Mouse (Mus musculus) neural tube, embryonic 13.5 days (tissue): ENCODE results near the gene Ace. TPM values are rescaled to one million over a fixed set of nuclear protein-coding genes. Genes with fewer than 3 reads are reported as not detected.

ENCODE experiments used
- ATAC-seq: fragments of 200-750 bp; cut with Nextera tagmentation; 2 replicates; pipeline ENCODE4 v1.8.0; 2017; ENCODE audit warnings: low read depth, mild to moderate bottlenecking, moderate TSS enrichment, moderate library complexity
- H3K27ac ChIP-seq: fragments of 300-500 bp; sonication (generic); replicated peaks from 2 replicates; pipeline ENCODE4 v1.5.1; 2015; ENCODE audit warnings: moderate library complexity, mild to moderate bottlenecking, inconsistent platforms
- H3K27me3 ChIP-seq: fragments of 300-500 bp; sonication (generic); 2 replicates; pipeline ENCODE4 v1.6.1; 2015; ENCODE audit warnings: mild to moderate bottlenecking, inconsistent platforms
- H3K36me3 ChIP-seq: fragments of 300-500 bp; sonication (generic); 2 replicates; pipeline ENCODE4 v1.6.1; 2015; ENCODE audit warnings: mild to moderate bottlenecking, inconsistent platforms
- H3K4me1 ChIP-seq: fragments of 300-500 bp; sonication (generic); replicated peaks from 2 replicates; pipeline ENCODE4 v1.6.1; 2015; ENCODE audit warnings: inconsistent platforms
- H3K4me2 ChIP-seq: fragments of 300-500 bp; sonication (generic); 2 replicates; pipeline ENCODE4 v1.6.1; 2015; ENCODE audit warnings: inconsistent platforms, mild to moderate bottlenecking, moderate library complexity
- H3K4me3 ChIP-seq: fragments of 300-500 bp; sonication (generic); 2 replicates; pipeline ENCODE4 v1.5.1; 2015; ENCODE audit warnings: mild to moderate bottlenecking, inconsistent platforms
- H3K9ac ChIP-seq: fragments of 300-500 bp; sonication (generic); 2 replicates; pipeline ENCODE4 v1.6.1; 2015; ENCODE audit warnings: moderate library complexity, mild to moderate bottlenecking, inconsistent platforms
- H3K9me3 ChIP-seq: fragments of 300-500 bp; sonication (generic); 2 replicates; pipeline ENCODE4 v1.6.1; 2016; ENCODE audit warnings: inconsistent platforms
- WGBS: fragments of 180-500 bp; shearing (Covaris S2); methylation state at CpG from one replicate; pipeline ENCODE4 v1.1.7; 2015; 5-methylcytosine and 5-hydroxymethylcytosine counted together
- polyA plus RNA-seq: library from polyadenylated mRNA; unstranded; fragments of >200 nt; fragmentation: Nextera tagmentation; extraction: Ambion mirVana; gene quantifications from 2 replicates; pipeline ENCODE4 v1.2.1, GENCODE M21; 2015

Ace gene
- 2.0 and 2.4 TPM in 2 replicates for polyA plus RNA-seq

GRCm38 (mm10) chr11:105967741-105968574 lies at the start of gene Ace:
Gene Ace, plus strand, starts transcription at chr11:105967945.
- Histone ChIP-seq H3K36me3 (no peaks in the 10 kb centered on the region), H3K9me3 (no peaks in the 10 kb centered on the region), H3K4me2 (peak within 1 kb of the TSS; percentile 97), H3K9ac (peak within 1 kb of the TSS; percentile 77), H3K27ac (0 out of 2 replicates have a peak within 1 kb of the TSS, but pooled peaks have one; percentile 0), H3K4me3 (peak within 1 kb of the TSS; percentile 59), H3K4me1 (peaks cover 17% of the 10 kb centered on the region), H3K27me3 (peaks cover 56% of the 10 kb centered on the region)
- peak; percentile 74 for ATAC-seq
- under 1% methylated on average over 70 of the region's 76 CpGs for whole genome bisulfite sequencing

DNA sequence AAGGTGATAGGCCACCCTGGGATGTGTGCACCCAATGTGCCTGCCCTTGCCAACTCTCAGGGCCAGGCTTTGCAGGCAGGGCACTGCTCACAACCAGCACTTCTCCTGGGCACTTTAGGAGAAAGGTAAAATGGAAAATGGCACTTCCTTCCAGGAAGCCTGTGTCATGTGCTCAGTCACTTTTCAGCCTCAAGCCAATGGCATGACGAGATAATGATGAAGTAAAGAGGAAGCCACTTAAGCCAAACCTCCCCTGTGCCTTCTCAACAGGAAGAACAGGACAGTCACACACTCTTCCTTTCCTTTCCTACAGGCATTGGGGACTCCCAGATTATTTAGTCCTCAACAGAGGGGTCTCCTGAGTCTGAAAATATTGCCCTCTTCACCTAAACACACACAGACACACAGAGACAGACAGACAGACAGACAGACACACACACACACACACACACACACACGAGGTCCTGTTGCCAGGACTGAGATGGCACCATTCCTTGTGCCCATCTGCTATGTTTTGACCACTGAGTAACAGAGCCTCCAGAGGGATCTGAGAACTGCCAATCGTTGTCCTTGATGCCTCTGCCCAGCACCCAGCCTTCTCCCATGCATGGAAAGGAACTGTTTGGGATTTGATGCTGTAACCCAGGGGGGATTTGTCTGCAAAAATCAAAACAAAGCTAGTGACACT lies 47.5 kb upstream of the Ace start:
- H3K4me3 ChIP-seq = no peak overlapping the region
- H3K9ac ChIP-seq = no peak overlapping the region
- no peak overlapping the region for H3K27ac ChIP-seq
- ATAC-seq = no peak
- peaks cover 86% of the 10 kb centered on the region for H3K36me3 ChIP-seq
- no peak overlapping the region for H3K4me2 ChIP-seq
- no peaks in the 10 kb centered on the region for H3K4me1 ChIP-seq
- H3K9me3 ChIP-seq = no peaks in the 10 kb centered on the region
- no peaks in the 10 kb centered on the region for H3K27me3 ChIP-seq
- 86% methylated on average over 3 of the region's 3 CpGs for WGBS

DNA sequence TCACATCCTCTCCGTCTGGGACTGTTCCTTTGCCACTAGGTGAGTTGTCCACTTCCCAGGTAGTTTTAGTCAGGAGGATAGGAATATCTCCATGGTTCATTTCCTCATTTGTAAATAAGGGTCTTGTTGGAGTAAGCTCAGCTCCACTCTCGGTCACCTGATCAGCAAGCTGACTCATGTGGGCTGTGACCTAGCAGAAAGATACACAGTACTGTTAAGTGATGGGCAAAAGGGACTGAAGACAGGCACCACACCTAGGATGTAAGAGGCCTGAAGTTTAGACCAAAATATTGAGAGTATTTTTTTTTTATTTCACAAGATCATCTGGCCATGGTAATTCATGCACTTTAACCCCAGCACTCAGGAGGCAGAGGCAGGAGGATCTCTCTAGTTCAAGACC lies 46.9 kb upstream of the Ace start:
- no peak overlapping the region for H3K4me3 ChIP-seq
- WGBS = 93% methylated on average over 2 of the region's 2 CpGs
- H3K9ac ChIP-seq = no peak overlapping the region
- H3K36me3 ChIP-seq = peaks cover 86% of the 10 kb centered on the region
- no peaks in the 10 kb centered on the region for H3K9me3 ChIP-seq
- no peak overlapping the region for H3K27ac ChIP-seq
- H3K4me2 ChIP-seq = no peak overlapping the region
- ATAC-seq = no peak
- no peaks in the 10 kb centered on the region for H3K27me3 ChIP-seq
- H3K4me1 ChIP-seq = no peaks in the 10 kb centered on the region

- Histone ChIP-seq H3K4me3 (no peak overlapping the region), H3K27me3 (no peaks in the 10 kb centered on the region), H3K9ac (no peak overlapping the region), H3K4me1 (no peaks in the 10 kb centered on the region), H3K27ac (no peak overlapping the region), H3K4me2 (no peak overlapping the region), H3K9me3 (no peaks in the 10 kb centered on the region), H3K36me3 (peaks cover 83% of the 10 kb centered on the region)
- WGBS = 95% methylated on average over 5 of the region's 5 CpGs
- no peak for ATAC-seq
Observed at GRCm38 (mm10) chr11:105921275-105921674, 46.5 kb upstream of the Ace start.

DNA sequence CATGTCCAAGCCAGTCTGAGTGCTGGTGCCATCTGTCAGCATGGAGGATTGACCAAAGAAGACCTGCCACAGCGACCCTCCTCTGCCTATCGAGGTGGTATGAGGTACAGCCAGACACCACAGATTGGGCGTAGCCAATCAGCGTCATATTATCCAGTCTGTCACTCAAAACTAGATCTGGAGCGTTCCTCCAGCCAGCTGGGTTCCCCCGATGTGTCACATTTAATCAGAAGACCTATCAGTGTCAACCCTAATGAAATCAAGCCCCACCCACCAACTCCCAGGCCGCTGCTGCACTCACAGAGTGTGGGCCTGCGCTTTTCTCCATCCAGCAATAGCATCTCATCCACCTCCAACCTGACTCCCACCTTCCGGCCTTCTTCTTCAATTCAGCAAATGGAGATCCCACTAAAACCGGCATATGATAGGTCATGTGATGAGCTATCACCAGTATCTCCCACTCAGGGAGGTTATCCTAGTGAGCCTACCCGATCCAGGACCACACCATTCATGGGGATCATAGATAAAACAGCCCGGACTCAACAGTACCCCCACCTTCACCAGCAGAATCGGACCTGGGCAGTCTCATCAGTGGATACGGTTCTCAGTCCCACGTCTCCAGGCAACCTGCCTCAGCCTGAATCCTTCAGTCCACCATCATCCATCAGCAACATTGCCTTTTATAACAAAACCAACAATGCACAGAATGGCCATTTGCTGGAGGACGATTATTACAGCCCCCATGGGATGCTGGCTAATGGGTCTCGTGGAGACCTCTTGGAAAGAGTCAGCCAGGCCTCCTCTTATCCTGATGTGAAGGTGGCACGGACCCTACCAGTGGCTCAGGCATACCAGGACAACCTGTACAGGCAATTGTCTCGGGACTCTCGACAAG lies 44.7 kb upstream of the Ace start:
- ATAC-seq = no peak
- peaks cover 65% of the 10 kb centered on the region for H3K36me3 ChIP-seq
- H3K4me3 ChIP-seq = no peak overlapping the region
- no peaks in the 10 kb centered on the region for H3K27me3 ChIP-seq
- 84% methylated on average over 20 of the region's 20 CpGs for WGBS
- H3K9ac ChIP-seq = no peak overlapping the region
- no peak overlapping the region for H3K4me2 ChIP-seq
- H3K4me1 ChIP-seq = peaks cover 9% of the 10 kb centered on the region; the same call in 1 of the 2 replicates
- H3K9me3 ChIP-seq = no peaks in the 10 kb centered on the region
- H3K27ac ChIP-seq = no peak overlapping the region

GRCm38 (mm10) chr11:105927065-105928030 lies 40.4 kb upstream of the Ace start:
- Histone ChIP-seq H3K27ac (no peak overlapping the region; the same call in 1 of the 2 replicates), H3K4me2 (no peak overlapping the region), H3K9me3 (no peaks in the 10 kb centered on the region), H3K36me3 (peaks cover 30% of the 10 kb centered on the region), H3K4me3 (no peak overlapping the region), H3K27me3 (no peaks in the 10 kb centered on the region), H3K9ac (0 out of 2 replicates have a peak overlapping the region, but pooled peaks have one; percentile 5), H3K4me1 (peaks cover 10% of the 10 kb centered on the region; the same call in 1 of the 2 replicates)
- peak; percentile 76 for ATAC-seq
- 57% methylated on average over 14 of the region's 14 CpGs for WGBS

DNA sequence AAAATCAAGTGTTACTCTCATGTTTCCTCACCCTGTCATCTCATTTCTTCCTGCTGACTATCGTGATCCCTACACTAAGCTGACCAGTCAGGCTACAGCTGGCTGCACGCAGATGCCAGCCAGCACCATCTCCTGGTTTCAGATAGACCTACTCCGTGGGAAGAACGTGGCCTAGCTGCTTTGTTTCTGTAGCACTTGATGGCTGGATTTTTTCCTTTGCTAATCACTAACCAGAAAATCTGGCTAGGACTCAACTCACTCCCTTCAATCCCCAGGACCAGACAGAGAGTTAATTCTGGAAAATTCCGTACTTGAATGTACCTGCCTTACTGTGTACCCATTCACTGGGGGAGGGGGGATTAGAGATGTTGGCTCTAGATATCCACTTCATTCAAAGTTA lies 39.6 kb upstream of the Ace start:
- no peak for ATAC-seq
- no peak overlapping the region for H3K4me2 ChIP-seq
- H3K27ac ChIP-seq = no peak overlapping the region
- H3K9me3 ChIP-seq = no peaks in the 10 kb centered on the region
- no peaks in the 10 kb centered on the region for H3K27me3 ChIP-seq
- H3K4me1 ChIP-seq = peaks cover 10% of the 10 kb centered on the region; the same call in 1 of the 2 replicates
- H3K36me3 ChIP-seq = peaks cover 22% of the 10 kb centered on the region
- 80% methylated on average over 5 of the region's 5 CpGs for WGBS
- no peak overlapping the region for H3K9ac ChIP-seq
- H3K4me3 ChIP-seq = no peak overlapping the region

GRCm38 (mm10) chr11:105931380-105931779 lies 36.4 kb upstream of the Ace start:
- Histone ChIP-seq H3K4me2 (no peak overlapping the region), H3K9ac (no peak overlapping the region), H3K4me3 (no peak overlapping the region), H3K36me3 (peaks cover 4% of the 10 kb centered on the region; the same call in 1 of the 2 replicates), H3K27ac (no peak overlapping the region), H3K9me3 (no peaks in the 10 kb centered on the region), H3K27me3 (no peaks in the 10 kb centered on the region), H3K4me1 (peaks cover 10% of the 10 kb centered on the region; the same call in 1 of the 2 replicates)
- ATAC-seq = no peak
- 94% methylated on average over 3 of the region's 3 CpGs for WGBS

- Histone ChIP-seq H3K36me3 (peaks cover 4% of the 10 kb centered on the region; the same call in 1 of the 2 replicates), H3K4me3 (no peak overlapping the region), H3K4me1 (no peaks in the 10 kb centered on the region; the same call in 1 of the 2 replicates), H3K9me3 (no peaks in the 10 kb centered on the region), H3K27ac (no peak overlapping the region), H3K4me2 (no peak overlapping the region), H3K27me3 (no peaks in the 10 kb centered on the region), H3K9ac (no peak overlapping the region)
- 89% methylated on average over 8 of the region's 8 CpGs for WGBS
- no peak for ATAC-seq
Observed at GRCm38 (mm10) chr11:105933746-105934145, 34.0 kb upstream of the Ace start.

DNA sequence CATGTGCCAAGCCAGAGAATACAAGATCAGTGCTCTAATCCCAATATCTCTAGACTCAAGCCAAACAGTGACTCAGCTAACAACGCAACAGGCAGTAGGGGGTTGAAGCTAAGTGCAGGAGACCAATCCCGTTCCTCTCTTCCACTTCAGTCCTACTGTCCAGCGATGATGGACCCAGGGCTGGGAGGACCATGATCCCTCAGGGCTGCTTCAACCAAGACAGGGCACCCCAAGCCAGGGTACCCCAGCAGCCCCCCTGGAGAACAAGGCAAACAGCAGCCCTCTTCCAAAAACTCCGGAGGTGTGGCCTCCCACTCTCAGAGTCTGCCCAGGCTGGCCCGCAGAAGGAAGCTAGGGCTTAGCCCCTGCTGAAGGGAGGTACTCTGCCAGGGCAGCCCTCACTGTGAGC lies 33.4 kb upstream of the Ace start:
- 77% methylated on average over 5 of the region's 5 CpGs for WGBS
- H3K9ac ChIP-seq = no peak overlapping the region
- no peak overlapping the region for H3K4me2 ChIP-seq
- H3K9me3 ChIP-seq = no peaks in the 10 kb centered on the region
- H3K27ac ChIP-seq = no peak overlapping the region
- peaks cover 1% of the 10 kb centered on the region; the same call in 1 of the 2 replicates for H3K36me3 ChIP-seq
- H3K27me3 ChIP-seq = no peaks in the 10 kb centered on the region
- H3K4me3 ChIP-seq = no peak overlapping the region
- no peaks in the 10 kb centered on the region; the same call in 1 of the 2 replicates for H3K4me1 ChIP-seq
- no peak for ATAC-seq

DNA sequence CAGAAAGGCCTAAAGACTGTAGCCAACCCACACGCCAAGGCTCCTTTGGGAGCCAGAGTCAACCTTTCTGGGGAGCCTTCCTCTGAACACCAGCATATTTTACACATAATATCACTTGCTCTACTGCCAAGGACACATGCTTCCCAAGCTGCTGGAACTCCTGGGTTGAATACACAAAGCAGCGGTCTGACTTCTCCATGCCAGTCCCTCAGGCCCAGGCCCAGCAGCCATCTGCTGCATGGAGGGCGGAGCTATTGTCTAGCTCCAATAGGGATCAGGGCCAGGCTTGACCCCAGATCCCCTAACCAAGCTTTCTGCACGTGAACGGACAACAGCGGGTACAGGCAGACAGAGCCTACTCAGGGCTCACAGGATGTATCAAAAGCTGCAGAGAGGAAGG lies 32.9 kb upstream of the Ace start:
- Histone ChIP-seq H3K4me3 (no peak overlapping the region), H3K4me1 (no peaks in the 10 kb centered on the region; the same call in 1 of the 2 replicates), H3K9me3 (no peaks in the 10 kb centered on the region), H3K36me3 (no peaks in the 10 kb centered on the region), H3K27me3 (0 out of 2 replicates have a peak, but pooled peaks cover 4% of the 10 kb centered on the region), H3K4me2 (no peak overlapping the region), H3K9ac (no peak overlapping the region), H3K27ac (no peak overlapping the region)
- WGBS = 39% methylated on average over 6 of the region's 6 CpGs
- no peak for ATAC-seq
